22 mouse cellular contexts compared by ENCODE assay signal in the genomic region with DNA sequence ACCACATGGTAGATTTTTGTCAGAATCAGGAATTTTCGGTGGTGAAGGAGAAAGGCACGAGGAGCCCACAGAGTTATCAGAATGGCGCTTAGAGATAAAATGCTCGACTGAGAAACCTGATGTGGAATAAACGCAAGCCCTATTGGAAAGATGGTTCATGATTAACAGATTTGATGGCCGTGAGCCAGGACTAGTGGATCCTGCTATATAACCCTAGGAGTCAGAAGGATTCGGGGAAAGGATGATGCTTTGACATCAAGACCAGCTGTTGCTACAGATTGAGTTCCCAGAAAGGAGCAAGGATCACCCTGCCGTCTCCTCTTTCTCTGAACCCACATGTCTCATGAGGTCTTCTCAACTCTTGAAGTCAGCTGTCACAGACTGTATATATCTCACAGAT.
DNase-seq lines count a peak whose midpoint lies in the region; ATAC-seq and TF ChIP-seq lines count a peak whose summit lies in the region.
"Had no signal": no experiment of that assay in that cellular context is flagged by ENCODE, and none has a peak within 500 bp of the region (broad histone marks: within the 10 kb centered on the region; RNA-seq: fewer than 3 reads in every experiment).

No protein-coding gene starts in this region.

- no peaks in the 10 kb centered on the region for H3K27me3 ChIP-seq in intestine, embryonic 15.5 days (replicated peaks)
- H3K27me3 ChIP-seq in intestine, postnatal 0 days (replicated peaks; ENCODE audit: control insufficient read depth, insufficient read depth, low read length): no peaks in the 10 kb centered on the region
- 0 out of 2 replicates have a peak, but pooled peaks cover 3% of the 10 kb centered on the region for H3K27me3 ChIP-seq in kidney, embryonic 14.5 days (ENCODE audit: control insufficient read depth, insufficient read depth, low read length)
- H3K27me3 ChIP-seq in kidney, embryonic 16.5 days (ENCODE audit: insufficient read depth, low read length): no peaks in the 10 kb centered on the region
- H3K27me3 ChIP-seq in testis, adult 2 months (ENCODE audit: control insufficient read depth, insufficient read depth, low read length): no peaks in the 10 kb centered on the region
- no peaks in the 10 kb centered on the region for H3K27me3 ChIP-seq in forebrain, embryonic 12.5 days

- no peaks in the 10 kb centered on the region for H3K4me1 ChIP-seq in intestine, embryonic 15.5 days (replicated peaks)
- H3K4me1 ChIP-seq in intestine, postnatal 0 days (replicated peaks; ENCODE audit: control insufficient read depth, insufficient read depth, low read length): no peaks in the 10 kb centered on the region
- no peaks in the 10 kb centered on the region for H3K4me1 ChIP-seq in kidney, embryonic 14.5 days (ENCODE audit: control insufficient read depth, insufficient read depth, low read length)
- H3K4me1 ChIP-seq in kidney, embryonic 16.5 days (ENCODE audit: insufficient read depth, low read length): no peaks in the 10 kb centered on the region; the same call in 1 of the 2 replicates
- no peaks in the 10 kb centered on the region; the same call in 1 of the 2 replicates for H3K4me1 ChIP-seq in testis, adult 2 months (ENCODE audit: control insufficient read depth, insufficient read depth, low read length)
- H3K4me1 ChIP-seq in forebrain, embryonic 12.5 days: no peaks in the 10 kb centered on the region
- H3K4me1 ChIP-seq: embryonic facial prominence, embryonic 10.5 days had no signal

- 61% methylated on average over 8 of the region's 8 CpGs for WGBS in intestine, embryonic 15.5 days
- WGBS in intestine, postnatal 0 days: 44% methylated on average over 8 of the region's 8 CpGs
- 57% methylated on average over 8 of the region's 8 CpGs for WGBS in kidney, embryonic 14.5 days
- 44% methylated on average over 8 of the region's 8 CpGs for WGBS in kidney, embryonic 16.5 days
- WGBS in forebrain, embryonic 12.5 days: 89% methylated on average over 8 of the region's 8 CpGs

- DNase-seq in testis, postnatal 10 days (ENCODE audit: low spot score): no peak
- no peak for DNase-seq in heart, adult 8-10 months (ENCODE audit: low spot score)
- DNase-seq: adrenal gland, adult 8-10 months; adrenal gland, postnatal 36 days; B cell, adult 2 months; cerebellum, adult 2 months; cerebellum, postnatal 10 days; gastrocnemius, adult 2 months; gastrocnemius, postnatal 25 days; heart, adult 11 months; heart, postnatal 14 days had no signal

- no peak overlapping the region for H3K4me2 ChIP-seq in intestine, embryonic 15.5 days (replicated peaks)
- no peak overlapping the region for H3K4me2 ChIP-seq in intestine, postnatal 0 days (replicated peaks; ENCODE audit: low read depth)
- H3K4me2 ChIP-seq in kidney, embryonic 14.5 days (replicated peaks; ENCODE audit: low read depth, low read length): no peak overlapping the region
- no peak overlapping the region for H3K4me2 ChIP-seq in kidney, embryonic 16.5 days (replicated peaks; ENCODE audit: low read depth, low read length)
- no peak overlapping the region for H3K4me2 ChIP-seq in forebrain, embryonic 12.5 days

- no peak for TF ChIP-seq POLR2A in testis, adult 2 months (IDR thresholded peaks at IDR 0.05; ENCODE audit: control insufficient read depth, low read depth, low read length)

- H3K4me3 ChIP-seq in intestine, embryonic 15.5 days (replicated peaks): no peak overlapping the region
- no peak overlapping the region for H3K4me3 ChIP-seq in intestine, postnatal 0 days (ENCODE audit: low read depth, low read length)
- no peak overlapping the region for H3K4me3 ChIP-seq in kidney, embryonic 14.5 days (ENCODE audit: low read length)
- H3K4me3 ChIP-seq in kidney, embryonic 16.5 days (ENCODE audit: low read length): no peak overlapping the region
- peak overlapping the region; percentile 31; the same call in 1 of the 2 replicates for H3K4me3 ChIP-seq in testis, adult 2 months (ENCODE audit: control insufficient read depth, low read depth, low read length)
- no peak overlapping the region for H3K4me3 ChIP-seq in forebrain, embryonic 12.5 days (replicated peaks)
- H3K4me3 ChIP-seq: embryonic facial prominence, embryonic 10.5 days; gastrocnemius, adult 2 months; heart, embryonic 10.5 days had no signal

- no peaks in the 10 kb centered on the region for H3K9me3 ChIP-seq in intestine, embryonic 15.5 days
- H3K9me3 ChIP-seq in intestine, postnatal 0 days (ENCODE audit: control insufficient read depth): no peaks in the 10 kb centered on the region
- no peaks in the 10 kb centered on the region for H3K9me3 ChIP-seq in kidney, embryonic 14.5 days (ENCODE audit: control insufficient read depth, low read length)
- H3K9me3 ChIP-seq in kidney, embryonic 16.5 days (ENCODE audit: low read length): no peaks in the 10 kb centered on the region
- H3K9me3 ChIP-seq in forebrain, embryonic 12.5 days: no peaks in the 10 kb centered on the region
- H3K9me3 ChIP-seq: embryonic facial prominence, embryonic 10.5 days; heart, embryonic 10.5 days had no signal

- ATAC-seq in intestine, embryonic 15.5 days: peak; percentile 43; the same call in 1 of the 2 replicates
- no peak for ATAC-seq in intestine, postnatal 0 days
- ATAC-seq in kidney, embryonic 14.5 days (ENCODE audit: low FRiP score, low TSS enrichment): peak; percentile 47; the same call in 1 of the 2 replicates
- ATAC-seq in kidney, embryonic 16.5 days (ENCODE audit: low FRiP score, low TSS enrichment): no peak
- ATAC-seq in forebrain, embryonic 12.5 days (ENCODE audit: low FRiP score): no peak
- ATAC-seq: CD4-positive, CD25-positive, alpha-beta regulatory T cell, adult 4 months; forebrain, embryonic 14.5 days had no signal

- no peak overlapping the region for H3K9ac ChIP-seq in intestine, embryonic 15.5 days
- H3K9ac ChIP-seq in intestine, postnatal 0 days (ENCODE audit: low read depth, low read length): no peak overlapping the region
- H3K9ac ChIP-seq in kidney, embryonic 14.5 days (ENCODE audit: low read depth, low read length): no peak overlapping the region
- no peak overlapping the region for H3K9ac ChIP-seq in kidney, embryonic 16.5 days (replicated peaks; ENCODE audit: low read length)
- no peak overlapping the region for H3K9ac ChIP-seq in forebrain, embryonic 12.5 days

- H3K27ac ChIP-seq in intestine, embryonic 15.5 days: no peak overlapping the region
- no peak overlapping the region for H3K27ac ChIP-seq in intestine, postnatal 0 days (ENCODE audit: low read depth, low read length)
- no peak overlapping the region for H3K27ac ChIP-seq in kidney, embryonic 14.5 days (ENCODE audit: low read depth, low read length)
- no peak overlapping the region for H3K27ac ChIP-seq in kidney, embryonic 16.5 days (ENCODE audit: low read length)
- H3K27ac ChIP-seq in testis, adult 2 months (ENCODE audit: control insufficient read depth, insufficient read depth, low read depth, low read length): no peak overlapping the region
- H3K27ac ChIP-seq in forebrain, embryonic 12.5 days: no peak overlapping the region
- H3K27ac ChIP-seq: embryonic facial prominence, embryonic 10.5 days; gastrocnemius, adult 2 months; heart, embryonic 10.5 days had no signal

- no peaks in the 10 kb centered on the region for H3K36me3 ChIP-seq in intestine, embryonic 15.5 days
- no peaks in the 10 kb centered on the region for H3K36me3 ChIP-seq in intestine, postnatal 0 days (ENCODE audit: control insufficient read depth, insufficient read depth)
- H3K36me3 ChIP-seq in kidney, embryonic 14.5 days (ENCODE audit: control insufficient read depth, insufficient read depth, low read length): no peaks in the 10 kb centered on the region
- H3K36me3 ChIP-seq in kidney, embryonic 16.5 days (ENCODE audit: insufficient read depth, low read length): no peaks in the 10 kb centered on the region
- no peaks in the 10 kb centered on the region for H3K36me3 ChIP-seq in testis, adult 2 months (ENCODE audit: control insufficient read depth, insufficient read depth, low read length)
- H3K36me3 ChIP-seq in forebrain, embryonic 12.5 days (replicated peaks): no peaks in the 10 kb centered on the region
- H3K36me3 ChIP-seq: embryonic facial prominence, embryonic 10.5 days; G1E; heart, embryonic 10.5 days had no signal

- TF ChIP-seq CTCF in intestine, postnatal 0 days (IDR thresholded peaks at IDR 0.05; ENCODE audit: low read depth): no peak
- no peak for TF ChIP-seq CTCF in testis, adult 2 months (IDR thresholded peaks at IDR 0.05; ENCODE audit: control insufficient read depth, insufficient read depth, insufficient replicate concordance, low read depth, low read length)

Comparison
In these comparisons a context has a peak if more than half of its experiments do, and no peak if none do; other contexts are left out.
1. ATAC-seq: peak in intestine, embryonic 15.5 days (single experiment) and kidney, embryonic 14.5 days (single experiment); none in intestine, postnatal 0 days (single experiment), kidney, embryonic 16.5 days (single experiment) and forebrain, embryonic 12.5 days (single experiment).